Mouse (Mus musculus) kidney, adult 10 weeks (tissue): ENCODE data around the gene Wnt5b. TPM values are rescaled to one million over a fixed set of nuclear protein-coding genes. Genes with fewer than 3 reads are reported as not detected.

Experiments
- polyA plus RNA-seq: library from polyadenylated mRNA; stranded (reverse); fragments of 350-450 nt; fragmentation: Illumina TruSeq; extraction: RNeasy Lipid Tissue Mini Kit (QIAGEN cat#74804); gene quantifications from one replicate; pipeline ENCODE4 v1.2.3, GENCODE M21; 2014; ENCODE audit warnings: low read depth, low replicate concordance

Wnt5b gene
- not detected for polyA plus RNA-seq

GRCm38 (mm10) chr6:119543803-119544517 is at the start of gene Wnt5b:
Wnt5b (minus strand) TSS chr6:119544347.

GRCm38 (mm10) chr6:119479343-119479875 is 64.7 kb downstream of the Wnt5b start, which contains the start of gene Fbxl14:
Fbxl14 (plus strand) TSS chr6:119479668.

GRCm38 (mm10) chr6:119417354-119417753 is 126.8 kb downstream of the Wnt5b start, which contains the start of gene Adipor2:
Adipor2 (minus strand) TSS chr6:119417704.

Other genes starting within 250 kb of the Wnt5b start
- 0.89 TPM for gene Lrtm2, start 213.6 kb downstream of the Wnt5b start, polyA plus RNA-seq
- 53.2 TPM for gene Adipor2, start 126.6 kb downstream of the Wnt5b start, polyA plus RNA-seq
- 18.4 TPM for gene Fbxl14, start 64.7 kb downstream of the Wnt5b start, polyA plus RNA-seq